ENCODE assay signal across 8 mouse cellular contexts in the genomic region with DNA sequence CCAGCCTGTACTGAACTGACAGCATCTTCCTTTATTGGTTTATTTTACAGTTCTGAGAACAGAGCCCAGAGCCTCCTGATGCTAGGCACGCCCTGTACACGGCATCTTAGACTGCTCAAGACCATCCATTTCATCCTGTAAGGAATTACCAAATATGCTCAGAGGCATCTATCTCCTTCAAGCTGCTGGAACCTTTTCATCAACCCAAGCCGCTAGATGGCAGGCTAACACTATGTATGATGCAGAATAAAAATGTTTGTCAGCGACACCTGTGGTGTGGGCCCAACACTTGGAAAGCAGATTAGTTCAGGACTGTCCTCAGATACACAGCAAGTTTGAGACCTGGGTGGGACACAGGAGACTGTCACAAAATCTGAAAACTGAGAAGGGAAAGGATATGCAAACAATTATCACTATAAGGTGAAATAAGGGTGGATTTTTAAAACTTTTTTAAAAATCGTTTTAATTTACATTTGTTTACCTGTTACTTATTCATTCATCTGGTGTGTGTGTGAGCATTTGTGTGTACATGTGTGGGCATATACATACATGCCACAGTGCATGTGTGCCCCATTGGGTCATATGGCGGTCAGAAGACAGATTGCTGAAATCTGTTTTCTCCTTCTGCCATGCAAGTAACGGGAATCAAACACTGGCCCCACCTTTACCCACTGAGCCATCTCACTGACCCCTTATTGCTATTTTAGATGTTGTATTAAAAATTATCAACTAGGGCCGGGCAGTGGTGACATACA. TPM values are rescaled to one million over a fixed set of nuclear protein-coding genes. Genes with fewer than 3 reads are reported as not detected.
A peak's percentile ranks its signal among the peaks of the same experiment; 100 is the strongest.
DNase-seq lines count a peak whose midpoint lies in the region; ATAC-seq and TF ChIP-seq lines count a peak whose summit lies in the region.

No protein-coding gene starts in this region.

- H3K9me3 ChIP-seq in liver, embryonic 13.5 days (replicated peaks), result no peaks in the 10 kb centered on the region
- H3K9me3 ChIP-seq in neural tube, embryonic 14.5 days (ENCODE audit: control insufficient read depth, low read length), result no peaks in the 10 kb centered on the region

- 39% methylated on average over 8 of the region's 8 CpGs for WGBS in liver, embryonic 13.5 days (ENCODE audit: insufficient replicate concordance)
- WGBS in neural tube, embryonic 14.5 days, result 52% methylated on average over 8 of the region's 8 CpGs
- WGBS in thymus, adult 2 months, result 58% methylated on average over 8 of the region's 8 CpGs

- no peak overlapping the region for H3K9ac ChIP-seq in liver, embryonic 13.5 days
- H3K9ac ChIP-seq in neural tube, embryonic 14.5 days (replicated peaks; ENCODE audit: low read depth, low read length), result no peak overlapping the region

- no peaks in the 10 kb centered on the region for H3K36me3 ChIP-seq in liver, embryonic 13.5 days
- H3K36me3 ChIP-seq in neural tube, embryonic 14.5 days (ENCODE audit: control insufficient read depth, insufficient read depth, low read length), result no peaks in the 10 kb centered on the region
- no peaks in the 10 kb centered on the region for H3K36me3 ChIP-seq in thymus, adult 2 months (ENCODE audit: control insufficient read depth, insufficient read depth, low read length)

- H3K4me2 ChIP-seq in liver, embryonic 13.5 days, result no peak overlapping the region
- no peak overlapping the region for H3K4me2 ChIP-seq in neural tube, embryonic 14.5 days (ENCODE audit: low read depth, low read length)

- peak; percentile 78 for DNase-seq in CD4-positive helper T cell, adult 2 months (ENCODE audit: low read depth, low spot score)
- peak; percentile 82 for DNase-seq in adipocyte (ENCODE audit: low spot score)
- peak; percentile 22 to 53 for DNase-seq in gastrocnemius, postnatal 36 days
- peak; percentile 87 for DNase-seq in kidney, postnatal 10 days
- DNase-seq in liver, embryonic 13.5 days, result peak; percentile 35
- peak; percentile 80 for DNase-seq in thymus, adult 2 months

- H3K4me3 ChIP-seq in cortical plate, adult 2 months (ENCODE audit: insufficient read depth, low read length), result no peak overlapping the region
- no peak overlapping the region for H3K4me3 ChIP-seq in liver, embryonic 13.5 days (replicated peaks)
- no peak overlapping the region for H3K4me3 ChIP-seq in neural tube, embryonic 14.5 days (ENCODE audit: low read depth, low read length)
- no peak overlapping the region for H3K4me3 ChIP-seq in thymus, adult 2 months (ENCODE audit: control insufficient read depth, insufficient read depth, low read length)

- peak; percentile 92 for TF ChIP-seq CTCF in cortical plate, adult 2 months (IDR thresholded peaks at IDR 0.05; ENCODE audit: extremely low read depth, insufficient read depth, low read length)
- TF ChIP-seq CTCF in thymus, adult 2 months (IDR thresholded peaks at IDR 0.05; ENCODE audit: borderline replicate concordance, control insufficient read depth, extremely low read depth, insufficient read depth, low read length, poor library complexity), result no peak

- no peak for TF ChIP-seq POLR2A in cortical plate, adult 2 months (IDR thresholded peaks at IDR 0.05; ENCODE audit: extremely low read depth, insufficient read depth, low read length)
- TF ChIP-seq POLR2A in thymus, adult 2 months (IDR thresholded peaks at IDR 0.05; ENCODE audit: control insufficient read depth, extremely low read depth, insufficient read depth, low read length, poor library complexity), result no peak

- H3K4me1 ChIP-seq in cortical plate, adult 2 months (ENCODE audit: control insufficient read depth, insufficient read depth, low read length), result no peaks in the 10 kb centered on the region
- H3K4me1 ChIP-seq in liver, embryonic 13.5 days (replicated peaks), result peaks cover 5% of the 10 kb centered on the region
- no peaks in the 10 kb centered on the region for H3K4me1 ChIP-seq in neural tube, embryonic 14.5 days (ENCODE audit: control insufficient read depth, insufficient read depth, low read length)
- no peaks in the 10 kb centered on the region for H3K4me1 ChIP-seq in thymus, adult 2 months (replicated peaks; ENCODE audit: control insufficient read depth, insufficient read depth, low read length)

- H3K27ac ChIP-seq in cortical plate, adult 2 months (ENCODE audit: insufficient read depth, low read length), result no peak overlapping the region
- no peak overlapping the region for H3K27ac ChIP-seq in liver, embryonic 13.5 days
- H3K27ac ChIP-seq in neural tube, embryonic 14.5 days (ENCODE audit: low read depth, low read length), result no peak overlapping the region
- no peak overlapping the region for H3K27ac ChIP-seq in thymus, adult 2 months (ENCODE audit: control insufficient read depth, insufficient read depth, low read length)

- intact Hi-C loops in gastrocnemius, postnatal 36 days (cut with DNase I), result loop anchor here (5.0 to 10.0 kb wide), 4 partner anchors 152 to 542 kb away; partner anchors contain the start of gene Il17d

- no peak for ATAC-seq in liver, embryonic 13.5 days (ENCODE audit: low read depth)
- ATAC-seq in neural tube, embryonic 14.5 days (ENCODE audit: low read depth), result peak; percentile 67

- H3K27me3 ChIP-seq in liver, embryonic 13.5 days, result no peaks in the 10 kb centered on the region
- no peaks in the 10 kb centered on the region for H3K27me3 ChIP-seq in neural tube, embryonic 14.5 days (ENCODE audit: control insufficient read depth, insufficient read depth, low read length)
- H3K27me3 ChIP-seq in thymus, adult 2 months (ENCODE audit: control insufficient read depth, insufficient read depth, low read length), result no peaks in the 10 kb centered on the region

RNA-seq across cellular contexts. Expression of gene Cryl1, which starts 25.8 kb away (rescaled TPM):
- 34.1 and 39.7 TPM in 2 replicates for polyA plus RNA-seq in cortical plate, adult 2 months (2012; rRNA removed)
- total RNA-seq in gastrocnemius, postnatal 36 days (2021), result 1 to 10 TPM; 5.0 to 5.4 TPM
- 7.0 TPM in 2 replicates for polyA plus RNA-seq in liver, embryonic 13.5 days (2015; fragmentation: Nextera tagmentation; extraction: Ambion mirVana)
- polyA plus RNA-seq in neural tube, embryonic 14.5 days (2014; fragmentation: Nextera tagmentation; extraction: Ambion mirVana), result 9.2 and 9.7 TPM in 2 replicates
- polyA plus RNA-seq in thymus, adult 2 months (2012; rRNA removed), result 33.3 and 40.1 TPM in 2 replicates

RNA-seq across cellular contexts. Expression of gene Ift88, which starts 51.3 kb away (rescaled TPM):
- polyA plus RNA-seq in cortical plate, adult 2 months (2012; rRNA removed), result 17.2 and 18.5 TPM in 2 replicates
- 1 to 10 TPM; 2.9 to 4.7 TPM for total RNA-seq in gastrocnemius, postnatal 36 days (2021)
- polyA plus RNA-seq in liver, embryonic 13.5 days (2015; fragmentation: Nextera tagmentation; extraction: Ambion mirVana), result 1.6 and 1.7 TPM in 2 replicates
- polyA plus RNA-seq in neural tube, embryonic 14.5 days (2014; fragmentation: Nextera tagmentation; extraction: Ambion mirVana), result 20.0 and 22.3 TPM in 2 replicates
- 4.1 and 4.3 TPM in 2 replicates for polyA plus RNA-seq in thymus, adult 2 months (2012; rRNA removed)

Comparison
In these comparisons a context has a peak if more than half of its experiments do, and no peak if none do; other contexts are left out.
1. DNase-seq: peak in every context shown above with its lines; median percentile 87 in kidney, postnatal 10 days; 82 in adipocyte; 80 in thymus, adult 2 months; 78 in CD4-positive helper T cell, adult 2 months; 38 in gastrocnemius, postnatal 36 days; 35 in liver, embryonic 13.5 days.